Mouse (Mus musculus) layer of hippocampus, postnatal 14 days (tissue): ENCODE measurements around the gene Dazap2. TPM values are rescaled to one million over a fixed set of nuclear protein-coding genes. Genes with fewer than 3 reads are reported as not detected.

Experiments used
- DNase-seq, 2 experiments: peaks; one replicate each; pipeline ENCODE4 v3.0.0; 2021 to 2022; ENCODE audit warnings: low spot score in 2 of 2, mixed read lengths in 1 of 2
- total RNA-seq, 2 experiments: library from RNA; stranded (reverse); gene quantifications; 2 replicates each; pipeline ENCODE4 v1.2.3; 2021

The Dazap2 gene
- total RNA-seq, 2 experiments from 2014 or later, result 105 to 107 TPM

GRCm38 (mm10) chr15:100636700-100637501 is 21.8 kb downstream of the Dazap2 start, which contains the start of gene Smagp:
TSS of gene Smagp (minus strand) at chr15:100636940.
- no peak for DNase-seq

- no peak for DNase-seq
Measured at GRCm38 (mm10) chr15:100637661-100638060, 22.5 kb downstream of the Dazap2 start.

GRCm38 (mm10) chr15:100639972-100640750 is 25.0 kb downstream of the Dazap2 start:
- no peak for DNase-seq

GRCm38 (mm10) chr15:100641226-100641810 is 26.2 kb downstream of the Dazap2 start:
- DNase-seq, result no peak

GRCm38 (mm10) chr15:100642451-100642850 is 27.3 kb downstream of the Dazap2 start:
- DNase-seq, result no peak

- no peak for DNase-seq
Measured at GRCm38 (mm10) chr15:100646161-100646560, 31.0 kb downstream of the Dazap2 start.

GRCm38 (mm10) chr15:100650111-100650510 is 35.0 kb downstream of the Dazap2 start:
- DNase-seq, result no peak

- no peak for DNase-seq
Measured at GRCm38 (mm10) chr15:100651610-100652009, 36.5 kb downstream of the Dazap2 start.

- no peak for DNase-seq
Measured at GRCm38 (mm10) chr15:100654271-100654670, 39.1 kb downstream of the Dazap2 start.

- DNase-seq, result no peak
Measured at GRCm38 (mm10) chr15:100655201-100655600, 40.1 kb downstream of the Dazap2 start.

GRCm38 (mm10) chr15:100660306-100660705 is 45.2 kb downstream of the Dazap2 start:
- DNase-seq, result peak in 1 of 2 experiments; percentile 40

GRCm38 (mm10) chr15:100660805-100661204 is 45.7 kb downstream of the Dazap2 start:
- no peak for DNase-seq

GRCm38 (mm10) chr15:100664813-100665274 is 49.7 kb downstream of the Dazap2 start:
- DNase-seq, result no peak

GRCm38 (mm10) chr15:100665411-100666218 is 50.5 kb downstream of the Dazap2 start:
- DNase-seq, result no peak

- DNase-seq, result no peak
Measured at GRCm38 (mm10) chr15:100666219-100666696, 51.1 kb downstream of the Dazap2 start.

GRCm38 (mm10) chr15:100666851-100667250 is 51.7 kb downstream of the Dazap2 start:
- DNase-seq, result no peak

- no peak for DNase-seq
Measured at GRCm38 (mm10) chr15:100667420-100667819, 52.3 kb downstream of the Dazap2 start.

- no peak for DNase-seq
Measured at GRCm38 (mm10) chr15:100667871-100668545, 52.9 kb downstream of the Dazap2 start.

GRCm38 (mm10) chr15:100669337-100669736 is 54.2 kb downstream of the Dazap2 start, which contains the start of gene Bin2:
TSS of gene Bin2 (minus strand) at chr15:100669553.
- DNase-seq, result no peak

- no peak for DNase-seq
Measured at GRCm38 (mm10) chr15:100670004-100670403, 54.9 kb downstream of the Dazap2 start.
